28 mouse cellular contexts compared by ENCODE assay signal in genomic region chr5:53037781-53038180, GRCm38 (mm10). TPM values are rescaled to one million over a fixed set of nuclear protein-coding genes. Genes with fewer than 3 reads are reported as not detected.
DNase-seq lines count a peak whose midpoint lies in the region; ATAC-seq lines count a peak whose summit lies in the region.
"Had no signal": no experiment of that assay in that cellular context is flagged by ENCODE, and none has a peak within 500 bp of the region (broad histone marks: within the 10 kb centered on the region; RNA-seq: fewer than 3 reads in every experiment).

Slc34a2 (plus strand) TSS chr5:53038081.

- no peak for ATAC-seq in lung, embryonic 16.5 days (ENCODE audit: low read depth)
- no peak for ATAC-seq in intestine, embryonic 15.5 days
- ATAC-seq: CD4-positive, CD25-positive, alpha-beta regulatory T cell, adult 4 months; forebrain, embryonic 14.5 days; forebrain, postnatal 0 days had no signal

- no peak within 1 kb of the TSS for H3K9ac ChIP-seq in lung, embryonic 16.5 days (ENCODE audit: low read length)
- H3K9ac ChIP-seq in intestine, embryonic 15.5 days, result no peak within 1 kb of the TSS
- H3K9ac ChIP-seq: embryonic facial prominence, embryonic 12.5 days; embryonic facial prominence, embryonic 15.5 days; forebrain, postnatal 0 days; hindbrain, embryonic 12.5 days; hindbrain, embryonic 15.5 days had no signal

- WGBS in lung, embryonic 16.5 days, result 85% methylated on average over 3 of the region's 3 CpGs
- 96% methylated on average over 3 of the region's 3 CpGs for WGBS in intestine, embryonic 15.5 days
- 87% methylated on average over 3 of the region's 3 CpGs for WGBS in large intestine, adult 2 months

- H3K27ac ChIP-seq in lung, embryonic 16.5 days (ENCODE audit: low read length), result no peak within 1 kb of the TSS
- H3K27ac ChIP-seq in intestine, embryonic 15.5 days, result no peak within 1 kb of the TSS
- H3K27ac ChIP-seq: embryonic facial prominence, embryonic 12.5 days; embryonic facial prominence, embryonic 15.5 days; gastrocnemius, adult 2 months; heart, adult 2 months; heart, embryonic 10.5 days; hindbrain, embryonic 12.5 days; hindbrain, embryonic 15.5 days had no signal

- H3K4me2 ChIP-seq in lung, embryonic 16.5 days (ENCODE audit: low read depth, low read length), result no peak within 1 kb of the TSS
- no peak within 1 kb of the TSS for H3K4me2 ChIP-seq in intestine, embryonic 15.5 days (replicated peaks)
- H3K4me2 ChIP-seq: embryonic facial prominence, embryonic 12.5 days; embryonic facial prominence, embryonic 15.5 days; hindbrain, embryonic 12.5 days; hindbrain, embryonic 15.5 days had no signal

- H3K27me3 ChIP-seq in lung, embryonic 16.5 days (ENCODE audit: control insufficient read depth, insufficient read depth, low read depth, low read length), result no peaks in the 10 kb centered on the region
- H3K27me3 ChIP-seq in intestine, embryonic 15.5 days (replicated peaks), result no peaks in the 10 kb centered on the region
- H3K27me3 ChIP-seq: embryonic facial prominence, embryonic 12.5 days; embryonic facial prominence, embryonic 15.5 days; hindbrain, embryonic 12.5 days; hindbrain, embryonic 15.5 days had no signal

- H3K4me3 ChIP-seq in lung, embryonic 16.5 days (ENCODE audit: low read length), result no peak within 1 kb of the TSS
- H3K4me3 ChIP-seq in intestine, embryonic 15.5 days (replicated peaks), result no peak within 1 kb of the TSS
- H3K4me3 ChIP-seq: embryonic facial prominence, embryonic 12.5 days; embryonic facial prominence, embryonic 15.5 days; gastrocnemius, adult 2 months; heart, adult 2 months; heart, embryonic 10.5 days; hindbrain, embryonic 12.5 days; hindbrain, embryonic 15.5 days had no signal

- DNase-seq in lung, postnatal 36 days, result no peak
- DNase-seq in gonadal fat pad, adult 2 months (ENCODE audit: low read depth), result no peak
- DNase-seq in large intestine, adult 2 months (ENCODE audit: low read depth, low spot score), result no peak
- DNase-seq in gastrocnemius, adult 8-10 months (ENCODE audit: low spot score in 2 of 2), result no peak
- no peak for DNase-seq in adrenal gland, adult 18-20 months (ENCODE audit: low spot score in 2 of 2)
- DNase-seq: adrenal gland, adult 8-10 months; adrenal gland, postnatal 25 days; cerebellum, adult 11-12 months; cerebellum, adult 9-10 months; cerebellum, postnatal 14 days; forebrain, postnatal 0 days; gastrocnemius, adult 2 months; gastrocnemius, postnatal 25 days; heart, adult 2 months had no signal

- H3K36me3 ChIP-seq in lung, embryonic 16.5 days (ENCODE audit: control insufficient read depth, insufficient read depth, low read length), result no peaks in the 10 kb centered on the region
- no peaks in the 10 kb centered on the region for H3K36me3 ChIP-seq in intestine, embryonic 15.5 days
- H3K36me3 ChIP-seq: embryonic facial prominence, embryonic 12.5 days; embryonic facial prominence, embryonic 15.5 days; heart, embryonic 10.5 days; hindbrain, embryonic 12.5 days; hindbrain, embryonic 15.5 days had no signal

- peaks cover 7% of the 10 kb centered on the region; the same call in 1 of the 2 replicates for H3K4me1 ChIP-seq in lung, embryonic 16.5 days (replicated peaks; ENCODE audit: control insufficient read depth, insufficient read depth, low read length)
- peaks cover 8% of the 10 kb centered on the region for H3K4me1 ChIP-seq in intestine, embryonic 15.5 days (replicated peaks)
- H3K4me1 ChIP-seq: hindbrain, embryonic 12.5 days; hindbrain, embryonic 15.5 days had no signal

- H3K9me3 ChIP-seq in lung, embryonic 16.5 days (ENCODE audit: control insufficient read depth, low read length), result no peaks in the 10 kb centered on the region
- no peaks in the 10 kb centered on the region for H3K9me3 ChIP-seq in intestine, embryonic 15.5 days
- H3K9me3 ChIP-seq: embryonic facial prominence, embryonic 12.5 days; embryonic facial prominence, embryonic 15.5 days; heart, embryonic 10.5 days; hindbrain, embryonic 12.5 days; hindbrain, embryonic 15.5 days had no signal

RNA-seq across cellular contexts. Expression of gene Slc34a2, which starts in this region (rescaled TPM):
- 55.4 and 87.5 TPM in 2 replicates for polyA plus RNA-seq in lung, embryonic 16.5 days (2015; fragmentation: Nextera tagmentation; extraction: Ambion mirVana)
- polyA plus RNA-seq in gonadal fat pad, adult 2 months (2012; rRNA removed), result 18.4 and 31.1 TPM in 2 replicates
- 16.3 and 18.3 TPM in 2 replicates for polyA plus RNA-seq in intestine, embryonic 15.5 days (2015; fragmentation: Nextera tagmentation; extraction: Ambion mirVana)
- polyA plus RNA-seq in large intestine, adult 2 months (2012; rRNA removed), result 240 and 439 TPM in 2 replicates
- not detected for total RNA-seq in gastrocnemius, adult 8-10 months (2022)
- not detected for total RNA-seq in adrenal gland, adult 18-20 months (2021)
- total RNA-seq: adrenal gland, adult 8-10 months; adrenal gland, postnatal 25 days; gastrocnemius, adult 2 months; gastrocnemius, postnatal 25 days; granulocyte monocyte progenitor cell, adult 5-6 weeks; heart, adult 2 months; hematopoietic stem cell, adult 5-6 weeks; MEL had no signal
- polyA plus RNA-seq: CD4-positive, CD25-positive, alpha-beta regulatory T cell, adult 4 months; forebrain, embryonic 11.5 days; forebrain, embryonic 14.5 days; forebrain, postnatal 0 days; heart, embryonic 10.5 days; heart, embryonic 14.5 days had no signal
